Mouse (Mus musculus): ENCODE data around the gene March1.

Gene March1

DNA sequence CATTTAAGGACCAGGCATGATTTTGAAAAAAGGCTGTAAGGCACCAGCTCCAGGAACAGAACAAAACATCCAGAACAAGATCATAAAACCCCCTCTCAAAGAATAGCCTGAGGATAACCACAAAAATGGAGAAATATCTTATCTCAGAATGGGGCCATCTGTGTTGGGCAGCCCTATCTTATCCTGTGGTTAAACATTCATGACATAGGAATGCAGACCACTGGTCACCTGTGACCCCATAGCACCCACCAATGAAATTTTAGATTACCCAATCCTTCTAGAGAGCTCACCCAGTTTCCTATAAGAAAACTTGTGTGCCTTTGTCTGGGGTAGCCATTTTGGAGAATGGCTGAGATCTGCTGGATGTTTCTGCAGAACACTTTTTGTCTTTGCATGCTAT, 902.9 kb downstream of the March1 start:
- DNase-seq (ENCODE audit: low read depth, low spot score) = no peak

All from telencephalon, adult 2 months (tissue).